Mouse (Mus musculus): ENCODE measurements at regions not wholly inside any gene's neighbourhood (a gene's known extent, or its start where the extent isn't known, plus 50 kb on each side); places are given as distances from the start of the nearest gene placed in this dataset.

- DNase-seq (ENCODE audit: low spot score) = no peak
These were observed 292.2 kb upstream of the Pkn2 start for GRCm38 (mm10) chr3:143173971-143174370.

GRCm38 (mm10) chr3:143162444-143162843, 280.6 kb upstream of the Pkn2 start:
- no peak for DNase-seq (ENCODE audit: low spot score)

GRCm38 (mm10) chr3:143161993-143162392, 280.2 kb upstream of the Pkn2 start:
- DNase-seq (ENCODE audit: low spot score) = no peak

GRCm38 (mm10) chr3:143158568-143158967, 276.8 kb upstream of the Pkn2 start:
- no peak for DNase-seq (ENCODE audit: low spot score)

GRCm38 (mm10) chr3:143156733-143157524, 275.1 kb upstream of the Pkn2 start:
- DNase-seq (ENCODE audit: low spot score) = no peak

GRCm38 (mm10) chr3:143156174-143156573, 274.4 kb upstream of the Pkn2 start:
- DNase-seq (ENCODE audit: low spot score) = no peak

GRCm38 (mm10) chr3:143155556-143155955, 273.8 kb upstream of the Pkn2 start:
- DNase-seq (ENCODE audit: low spot score) = no peak

GRCm38 (mm10) chr3:143147471-143147870, 265.7 kb upstream of the Pkn2 start:
- DNase-seq (ENCODE audit: low spot score) = no peak

GRCm38 (mm10) chr3:143138952-143139351, 257.1 kb upstream of the Pkn2 start:
- DNase-seq (ENCODE audit: low spot score) = no peak

GRCm38 (mm10) chr3:143134528-143134927, 252.7 kb upstream of the Pkn2 start:
- DNase-seq (ENCODE audit: low spot score) = no peak

- DNase-seq (ENCODE audit: low spot score) = no peak
These were observed 226.0 kb upstream of the Pkn2 start for GRCm38 (mm10) chr3:143107733-143108291.

- DNase-seq (ENCODE audit: low spot score) = no peak
These were observed 222.9 kb upstream of the Pkn2 start for GRCm38 (mm10) chr3:143104734-143105133.

- peak; percentile 51 for DNase-seq (ENCODE audit: low spot score)
These were observed 221.5 kb upstream of the Pkn2 start for GRCm38 (mm10) chr3:143103333-143103732.

- no peak for DNase-seq (ENCODE audit: low spot score)
These were observed 219.2 kb upstream of the Pkn2 start for GRCm38 (mm10) chr3:143100810-143101645.

- no peak for DNase-seq (ENCODE audit: low spot score)
These were observed 218.4 kb upstream of the Pkn2 start for GRCm38 (mm10) chr3:143100203-143100602.

GRCm38 (mm10) chr3:143092206-143092605, 210.4 kb upstream of the Pkn2 start:
- no peak for DNase-seq (ENCODE audit: low spot score)

GRCm38 (mm10) chr3:143090886-143091285, 209.1 kb upstream of the Pkn2 start:
- peak; percentile 15 for DNase-seq (ENCODE audit: low spot score)

- no peak for DNase-seq (ENCODE audit: low spot score)
These were observed 208.5 kb upstream of the Pkn2 start for GRCm38 (mm10) chr3:143090316-143090715.

- DNase-seq (ENCODE audit: low spot score) = no peak
These were observed 206.0 kb upstream of the Pkn2 start for GRCm38 (mm10) chr3:143087786-143088185.

- peak; percentile 51 for DNase-seq (ENCODE audit: low spot score)
These were observed 196.5 kb upstream of the Pkn2 start for GRCm38 (mm10) chr3:143078310-143078709.

GRCm38 (mm10) chr3:143071839-143072373, 190.1 kb upstream of the Pkn2 start:
- peak; percentile 49 for DNase-seq (ENCODE audit: low spot score)

- no peak for DNase-seq (ENCODE audit: low spot score)
These were observed 173.1 kb upstream of the Pkn2 start for GRCm38 (mm10) chr3:143054858-143055257.

Data from lung, postnatal 25 days (tissue).